Mouse (Mus musculus) lung, postnatal 0 days (tissue): Measurements from ENCODE around the gene Csrp2. TPM values are rescaled to one million over a fixed set of nuclear protein-coding genes. Genes with fewer than 3 reads are reported as not detected.
A peak's percentile ranks its signal among the peaks of the same experiment; 100 is the strongest.

Experiments used
- ATAC-seq: fragments of 200-750 bp; cut with Nextera tagmentation; 2 replicates; pipeline ENCODE4 v1.8.0; 2017; ENCODE audit warnings: moderate library complexity
- DNase-seq: peaks from one replicate; pipeline ENCODE4 v3.0.0-alpha.2; 2016; ENCODE audit warnings: low spot score
- H3K27ac ChIP-seq: fragments of 300-500 bp; sonication (generic); 2 replicates; pipeline ENCODE4 v1.5.1; 2014; ENCODE audit warnings: antibody characterized with exemption, mild to moderate bottlenecking, low read length, mixed read lengths
- H3K27me3 ChIP-seq: fragments of 300-500 bp; sonication (generic); replicated peaks from 2 replicates; pipeline ENCODE4 v1.6.1; 2014; ENCODE audit warnings: low read length, mixed read lengths; ENCODE audit not compliant: insufficient read depth
- H3K36me3 ChIP-seq: fragments of 300-500 bp; sonication (generic); 2 replicates; pipeline ENCODE4 v1.6.1; 2014; ENCODE audit warnings: low read length, mixed read lengths; ENCODE audit not compliant: insufficient read depth
- H3K4me1 ChIP-seq: fragments of 300-500 bp; sonication (generic); 2 replicates; pipeline ENCODE4 v1.6.1; 2014; ENCODE audit warnings: antibody characterized with exemption, low read depth, low read length, mixed read lengths; ENCODE audit not compliant: insufficient read depth
- H3K4me2 ChIP-seq: fragments of 300-500 bp; sonication (generic); replicated peaks from 2 replicates; pipeline ENCODE4 v1.6.1; 2014; ENCODE audit warnings: low read depth, mild to moderate bottlenecking, low read length, moderate library complexity, mixed read lengths
- H3K4me3 ChIP-seq: fragments of 300-500 bp; sonication (generic); 2 replicates; pipeline ENCODE4 v1.5.1; 2014; ENCODE audit warnings: low read depth, low read length
- H3K9ac ChIP-seq: fragments of 300-500 bp; sonication (generic); replicated peaks from 2 replicates; pipeline ENCODE4 v1.6.1; 2014; ENCODE audit warnings: low read depth, mild to moderate bottlenecking
- H3K9me3 ChIP-seq: fragments of 300-500 bp; sonication (generic); 2 replicates; pipeline ENCODE4 v1.6.1; 2016; ENCODE audit warnings: low read length, mixed read lengths
- CTCF ChIP-seq: IDR thresholded peaks from 2 replicates; pipeline ENCODE4 v1.5.1; 2016; ENCODE audit warnings: antibody characterized with exemption, mild to moderate bottlenecking
- EP300 ChIP-seq: IDR thresholded peaks from 2 replicates; pipeline ENCODE4 v1.6.1; 2016; ENCODE audit warnings: antibody characterized with exemption, mild to moderate bottlenecking, control low read depth
- WGBS: fragments of 180-500 bp; shearing (Covaris S2); extraction: QIAGEN DNeasy Blood & Tissue Kit; methylation state at CpG from one replicate; pipeline ENCODE4 v1.1.7; 2014; 5-methylcytosine and 5-hydroxymethylcytosine counted together
- polyA plus RNA-seq: library from polyadenylated mRNA; unstranded; fragments of >200 nt; fragmentation: Nextera tagmentation; extraction: Ambion mirVana; gene quantifications from 2 replicates; pipeline ENCODE4 v1.2.1, GENCODE M21; 2015

Gene Csrp2
- polyA plus RNA-seq, 1 experiment from 2014 or later = 131 TPM

DNA sequence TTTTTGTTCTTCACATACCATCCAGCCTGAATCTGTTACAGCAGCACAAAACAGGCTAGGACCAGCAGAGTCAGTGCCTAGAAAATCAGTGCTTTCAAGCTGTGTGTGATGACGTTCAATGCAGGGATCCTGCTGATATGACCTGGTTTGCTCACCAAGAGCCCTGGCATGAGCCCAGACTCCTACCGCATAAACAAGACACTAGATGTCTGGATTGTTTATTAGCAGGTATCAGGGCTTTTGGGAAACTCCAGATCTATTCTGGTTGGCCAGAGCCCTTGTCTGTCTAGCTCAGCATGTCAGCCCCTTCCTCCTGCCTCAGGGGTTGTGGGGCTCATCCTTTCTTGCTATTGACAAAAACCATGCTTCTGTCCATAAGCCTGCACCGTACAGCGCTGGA is 10.2 kb downstream of the Csrp2 start:
- WGBS = 62% methylated on average over 4 of the region's 4 CpGs
- H3K4me3 ChIP-seq = no peak overlapping the region
- no peak overlapping the region for H3K9ac ChIP-seq
- H3K4me1 ChIP-seq = peaks cover 4% of the 10 kb centered on the region; the same call in 1 of the 2 replicates
- DNase-seq (no peak), ATAC-seq (no peak)
- no peaks in the 10 kb centered on the region for H3K36me3 ChIP-seq
- H3K9me3 ChIP-seq = no peaks in the 10 kb centered on the region
- no peak overlapping the region for H3K27ac ChIP-seq
- no peak overlapping the region for H3K4me2 ChIP-seq
- H3K27me3 ChIP-seq = no peaks in the 10 kb centered on the region
- TF ChIP-seq CTCF (no peak), EP300 (no peak)

DNA sequence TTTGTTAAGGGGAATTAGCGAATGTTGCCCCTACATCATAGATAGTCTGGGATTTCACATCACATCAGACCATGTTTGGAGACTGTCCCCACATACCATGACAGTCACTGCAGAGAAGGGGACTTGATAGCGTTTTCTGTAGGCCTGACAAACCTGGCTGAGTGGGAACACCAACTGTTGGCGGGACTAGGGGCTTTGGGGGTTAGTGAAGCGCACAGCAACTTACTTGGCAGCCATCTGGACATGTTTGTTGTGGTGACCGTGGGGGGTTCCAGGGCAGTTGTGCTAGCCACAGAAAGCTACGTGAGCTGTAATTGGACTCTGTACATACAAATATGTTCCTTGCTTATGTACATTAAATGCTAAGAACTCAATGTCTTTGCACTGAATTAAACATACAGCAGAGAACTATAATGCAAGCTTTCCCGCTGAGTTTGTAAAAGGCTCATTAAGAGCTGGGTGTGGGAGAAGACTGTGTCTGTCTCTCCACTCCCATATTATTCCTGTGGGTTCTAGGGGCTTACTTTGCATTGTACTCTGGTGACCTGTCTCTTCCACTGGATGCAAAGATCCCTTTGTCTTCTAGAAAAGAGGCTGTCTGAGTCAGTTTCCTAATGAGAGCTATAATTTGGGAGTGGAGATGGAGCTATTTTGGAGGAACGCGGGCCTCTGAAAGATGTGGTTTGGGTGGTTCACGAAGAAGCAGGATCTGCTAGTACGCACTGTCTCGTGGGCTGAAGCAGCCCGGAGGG is 11.7 kb downstream of the Csrp2 start:
- no peaks in the 10 kb centered on the region for H3K36me3 ChIP-seq
- ATAC-seq (no peak), DNase-seq (no peak)
- H3K9me3 ChIP-seq = no peaks in the 10 kb centered on the region
- TF ChIP-seq CTCF = no peak
- TF ChIP-seq EP300 = no peak
- H3K4me2 ChIP-seq = no peak overlapping the region
- no peak overlapping the region for H3K27ac ChIP-seq
- no peak overlapping the region for H3K4me3 ChIP-seq
- 76% methylated on average over 13 of the region's 13 CpGs for WGBS
- H3K4me1 ChIP-seq = peaks cover 4% of the 10 kb centered on the region; the same call in 1 of the 2 replicates
- no peaks in the 10 kb centered on the region for H3K27me3 ChIP-seq
- no peak overlapping the region for H3K9ac ChIP-seq

GRCm38 (mm10) chr10:110931913-110932560 is 12.4 kb downstream of the Csrp2 start:
- no peak for TF ChIP-seq CTCF
- TF ChIP-seq EP300 = no peak
- Histone ChIP-seq H3K27me3 (no peaks in the 10 kb centered on the region), H3K27ac (no peak overlapping the region), H3K4me1 (peaks cover 4% of the 10 kb centered on the region; the same call in 1 of the 2 replicates), H3K9me3 (no peaks in the 10 kb centered on the region), H3K4me2 (0 out of 2 replicates have a peak overlapping the region, but pooled peaks have one; percentile 4), H3K9ac (no peak overlapping the region), H3K4me3 (no peak overlapping the region), H3K36me3 (no peaks in the 10 kb centered on the region)
- WGBS = 65% methylated on average over 20 of the region's 20 CpGs
- DNase-seq (peak; percentile 46), ATAC-seq (peak; percentile 37; the same call in 1 of the 2 replicates)

DNA sequence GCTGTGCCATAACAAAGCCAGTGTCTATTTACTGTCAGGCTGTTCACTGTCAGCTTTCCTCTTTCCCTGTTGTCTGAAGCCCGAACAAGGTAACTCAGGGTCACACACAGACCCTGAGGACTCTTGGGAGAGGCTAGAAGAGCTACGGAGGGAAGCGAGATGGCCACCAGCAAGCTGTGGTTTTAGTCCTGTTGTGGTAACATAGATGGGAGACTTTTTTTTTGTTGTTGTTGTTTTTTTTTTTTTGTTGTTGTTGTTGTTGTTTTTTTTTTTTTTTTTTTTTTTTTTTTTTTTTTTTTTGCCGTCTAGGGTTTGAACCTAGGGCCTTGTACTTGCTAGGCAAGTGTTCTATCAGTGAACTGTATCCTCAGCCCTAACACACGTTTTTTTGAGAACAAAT is 14.0 kb downstream of the Csrp2 start:
- H3K9me3 ChIP-seq = no peaks in the 10 kb centered on the region
- H3K27ac ChIP-seq = no peak overlapping the region
- 85% methylated on average over 5 of the region's 5 CpGs for WGBS
- TF ChIP-seq CTCF (no peak), EP300 (no peak)
- H3K4me3 ChIP-seq = no peak overlapping the region
- ATAC-seq (no peak), DNase-seq (no peak)
- no peaks in the 10 kb centered on the region for H3K27me3 ChIP-seq
- H3K36me3 ChIP-seq = no peaks in the 10 kb centered on the region
- no peak overlapping the region for H3K9ac ChIP-seq
- no peaks in the 10 kb centered on the region; the same call in 1 of the 2 replicates for H3K4me1 ChIP-seq
- no peak overlapping the region for H3K4me2 ChIP-seq

DNA sequence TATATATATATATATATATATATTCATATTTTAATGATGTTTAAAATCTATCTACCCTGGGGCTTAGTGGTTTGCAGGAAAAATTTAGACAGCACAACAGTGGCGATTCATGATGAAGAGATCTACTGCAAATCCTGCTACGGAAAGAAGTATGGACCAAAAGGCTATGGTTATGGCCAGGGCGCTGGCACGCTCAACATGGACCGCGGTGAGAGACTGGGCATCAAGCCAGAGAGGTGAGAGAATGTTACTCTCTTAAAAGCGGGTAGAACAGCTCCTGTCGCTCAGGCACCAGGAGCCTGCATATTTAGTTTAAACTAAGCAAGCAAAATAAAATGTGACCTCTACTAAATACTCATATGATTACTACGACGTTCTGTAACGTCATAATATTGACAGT is 15.5 kb downstream of the Csrp2 start:
- no peaks in the 10 kb centered on the region for H3K36me3 ChIP-seq
- no peak for DNase-seq
- H3K4me3 ChIP-seq = no peak overlapping the region
- no peak overlapping the region for H3K4me2 ChIP-seq
- no peak overlapping the region for H3K27ac ChIP-seq
- H3K9ac ChIP-seq = no peak overlapping the region
- no peaks in the 10 kb centered on the region for H3K9me3 ChIP-seq
- H3K27me3 ChIP-seq = no peaks in the 10 kb centered on the region
- no peaks in the 10 kb centered on the region; the same call in 1 of the 2 replicates for H3K4me1 ChIP-seq
- TF ChIP-seq CTCF (no peak), EP300 (no peak)
- 65% methylated on average over 11 of the region's 11 CpGs for WGBS
- no peak for ATAC-seq

DNA sequence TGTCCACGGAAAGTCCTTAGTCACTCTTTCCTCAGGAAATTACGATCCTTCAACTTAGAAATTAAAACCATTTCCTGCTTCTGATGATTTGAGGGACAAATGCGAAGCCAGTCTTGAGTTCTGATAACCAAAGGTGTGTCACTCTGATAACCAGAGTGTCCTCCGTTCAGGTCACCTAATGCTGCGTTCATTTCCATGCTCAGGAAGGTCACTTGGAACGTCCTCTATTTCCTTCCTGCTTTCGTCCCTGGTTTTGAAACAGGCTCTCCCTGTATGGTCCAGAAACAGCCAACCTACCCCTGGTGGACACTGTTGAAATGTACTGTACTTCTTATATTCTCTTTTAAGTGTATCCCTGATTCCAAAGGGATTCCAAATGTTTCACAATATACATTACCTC is 16.1 kb downstream of the Csrp2 start:
- Histone ChIP-seq H3K9ac (no peak overlapping the region), H3K27ac (no peak overlapping the region), H3K4me2 (no peak overlapping the region), H3K4me1 (no peaks in the 10 kb centered on the region; the same call in 1 of the 2 replicates), H3K27me3 (no peaks in the 10 kb centered on the region), H3K36me3 (no peaks in the 10 kb centered on the region), H3K9me3 (no peaks in the 10 kb centered on the region), H3K4me3 (no peak overlapping the region)
- no peak for DNase-seq
- no peak for ATAC-seq
- peak; percentile 51 for TF ChIP-seq CTCF
- no peak for TF ChIP-seq EP300
- WGBS = 58% methylated on average over 7 of the region's 7 CpGs
